Mouse (Mus musculus) layer of hippocampus, postnatal 14 days (tissue): ENCODE measurements around the gene Pde7b. TPM values are rescaled to one million over a fixed set of nuclear protein-coding genes. Genes with fewer than 3 reads are reported as not detected.

Source experiments
- DNase-seq, 2 experiments: peaks; one replicate each; pipeline ENCODE4 v3.0.0; 2021 to 2022; ENCODE audit warnings: low spot score in 2 of 2, mixed read lengths in 1 of 2
- total RNA-seq, 2 experiments: library from RNA; stranded (reverse); gene quantifications; 2 replicates each; pipeline ENCODE4 v1.2.3; 2021

Gene Pde7b
- total RNA-seq, 2 experiments from 2014 or later, result 14.0 to 18.0 TPM

GRCm38 (mm10) chr10:20372046-20372445, 352.8 kb downstream of the Pde7b start:
- no peak for DNase-seq

GRCm38 (mm10) chr10:20362450-20363118, 362.3 kb downstream of the Pde7b start:
- no peak for DNase-seq

GRCm38 (mm10) chr10:20361542-20362449, 363.1 kb downstream of the Pde7b start:
- DNase-seq, result no peak

- no peak for DNase-seq
Measured at GRCm38 (mm10) chr10:20348894-20349293, 376.0 kb downstream of the Pde7b start.

Other genes with a start within 250 kb of the Pde7b start
- gene Ahi1, start 227.5 kb upstream of the Pde7b start, total RNA-seq, result 100 to 1,000 TPM; 189 to 221 TPM